Mouse (Mus musculus) large intestine, adult 2 months (tissue): ENCODE data around the gene Sh3tc1. TPM values are rescaled to one million over a fixed set of nuclear protein-coding genes. Genes with fewer than 3 reads are reported as not detected.

Experiments used
- DNase-seq: peaks from one replicate; pipeline ENCODE4 v3.0.0-alpha.2; 2012; ENCODE audit warnings: low read depth, low spot score
- WGBS: fragments of 180-500 bp; shearing (Covaris S2); methylation state at CpG from one replicate; pipeline ENCODE4 v1.1.7; 2018; 5-methylcytosine and 5-hydroxymethylcytosine counted together
- polyA plus RNA-seq: library from polyadenylated mRNA; depleted of rRNA; stranded (reverse); fragments of >200 nt; gene quantifications from 2 replicates; pipeline ENCODE4 v1.2.3, GENCODE M21; 2012; rRNA removed

The Sh3tc1 gene
- polyA plus RNA-seq, result 6.7 and 6.8 TPM in 2 replicates

DNA sequence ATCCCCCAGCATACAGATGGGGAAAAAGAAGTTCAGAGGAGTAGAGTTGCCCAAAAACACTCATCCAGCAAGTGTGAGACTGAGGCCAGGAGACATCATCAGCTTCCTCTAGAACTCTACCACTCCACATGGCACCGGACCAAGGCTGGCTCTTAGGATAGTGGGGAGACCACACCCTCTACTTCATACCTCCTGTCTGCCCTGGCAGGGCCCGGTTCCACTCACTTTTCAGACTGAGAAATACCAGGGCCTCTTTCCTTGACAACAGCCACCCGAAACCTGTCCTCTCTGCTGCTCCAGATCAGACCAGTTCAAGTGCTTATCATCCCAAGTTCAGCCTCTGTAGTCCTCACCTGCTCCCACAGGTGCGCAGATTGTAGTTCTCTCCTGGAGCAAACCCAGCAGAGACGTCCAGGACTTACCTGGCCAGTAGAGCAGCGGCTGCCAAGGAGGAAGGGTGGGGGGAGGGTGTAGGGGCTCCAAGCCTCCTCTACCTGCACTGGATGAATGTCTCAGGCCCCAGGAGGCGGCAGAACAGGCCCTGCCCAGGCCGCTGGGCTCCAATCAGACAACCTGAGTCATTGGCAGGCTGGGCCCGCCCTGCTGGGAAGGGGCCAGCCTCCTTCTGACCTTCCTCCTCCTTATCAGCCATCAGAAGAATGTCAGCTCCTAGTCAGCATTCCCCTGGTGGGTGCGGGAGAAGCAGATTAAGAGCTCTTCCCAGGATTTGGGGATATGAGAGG is at the start of gene Sh3tc1:
Sh3tc1 (minus strand) TSS at position 452 of the 743 bp plus-strand sequence.
- 23% methylated on average over 10 of the region's 10 CpGs for WGBS
- no peak for DNase-seq

DNA sequence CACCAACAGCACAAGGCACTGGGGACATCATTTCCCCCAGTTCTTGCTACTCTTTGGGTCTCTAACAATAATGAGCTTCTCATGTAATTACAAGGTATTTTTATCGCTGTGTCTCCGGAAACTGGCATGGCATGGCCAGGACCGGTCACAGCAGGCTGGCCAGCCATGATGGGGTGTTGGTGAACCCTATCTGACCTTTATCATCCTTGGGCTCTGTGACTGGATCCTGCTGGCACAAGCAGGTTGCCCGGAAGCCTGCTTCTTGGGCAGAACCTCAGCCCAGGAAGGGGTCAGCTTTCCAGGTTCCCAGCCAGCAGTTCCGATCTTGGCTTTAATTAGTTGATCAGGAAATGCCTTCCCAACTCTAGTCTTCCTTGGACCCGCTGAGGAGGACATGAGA is 48.9 kb upstream of the Sh3tc1 start:
- DNase-seq, result no peak
- WGBS, result 80% methylated on average over 6 of the region's 6 CpGs

DNA sequence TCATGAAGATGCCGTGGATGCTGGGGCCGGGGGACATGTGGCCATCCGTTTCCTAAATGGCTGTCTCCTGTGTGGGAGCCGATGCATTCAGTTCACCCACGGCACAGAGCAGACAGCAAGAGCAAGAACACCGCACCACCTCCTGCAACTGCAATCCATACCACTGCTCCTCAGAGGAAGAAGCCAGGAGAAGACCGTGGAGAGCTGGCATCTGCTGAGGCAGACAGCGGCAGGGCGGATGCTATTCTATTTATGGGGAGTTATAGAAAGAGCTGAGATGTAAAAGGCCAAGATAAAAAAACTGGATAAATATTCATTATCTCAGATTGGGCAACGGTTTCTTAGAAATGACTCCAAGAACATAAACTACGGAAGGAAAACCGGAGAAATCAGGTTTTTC is 48.1 kb upstream of the Sh3tc1 start:
- 91% methylated on average over 12 of the region's 12 CpGs for WGBS
- no peak for DNase-seq

DNA sequence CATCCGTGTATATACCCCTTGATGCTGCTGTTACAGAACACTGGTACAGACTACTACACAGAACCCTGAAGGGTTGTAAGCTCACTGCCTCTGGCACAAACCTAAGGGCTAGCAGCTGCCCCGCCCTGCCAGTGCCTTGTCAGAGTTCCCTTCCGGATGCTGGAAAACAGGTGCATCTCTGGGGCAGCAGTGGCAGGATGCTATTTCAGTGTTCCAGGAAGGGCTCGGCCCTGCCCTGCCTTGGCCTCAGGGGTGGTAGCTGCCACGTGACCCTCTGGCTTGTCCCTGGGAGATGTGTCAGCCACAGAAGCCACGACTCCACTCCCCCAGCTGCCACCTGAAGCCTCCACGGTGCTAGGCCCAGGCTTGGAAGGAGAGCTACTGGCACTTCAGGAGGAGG is 46.1 kb upstream of the Sh3tc1 start:
- whole genome bisulfite sequencing, result 20% methylated on average over 7 of the region's 7 CpGs
- no peak for DNase-seq

DNA sequence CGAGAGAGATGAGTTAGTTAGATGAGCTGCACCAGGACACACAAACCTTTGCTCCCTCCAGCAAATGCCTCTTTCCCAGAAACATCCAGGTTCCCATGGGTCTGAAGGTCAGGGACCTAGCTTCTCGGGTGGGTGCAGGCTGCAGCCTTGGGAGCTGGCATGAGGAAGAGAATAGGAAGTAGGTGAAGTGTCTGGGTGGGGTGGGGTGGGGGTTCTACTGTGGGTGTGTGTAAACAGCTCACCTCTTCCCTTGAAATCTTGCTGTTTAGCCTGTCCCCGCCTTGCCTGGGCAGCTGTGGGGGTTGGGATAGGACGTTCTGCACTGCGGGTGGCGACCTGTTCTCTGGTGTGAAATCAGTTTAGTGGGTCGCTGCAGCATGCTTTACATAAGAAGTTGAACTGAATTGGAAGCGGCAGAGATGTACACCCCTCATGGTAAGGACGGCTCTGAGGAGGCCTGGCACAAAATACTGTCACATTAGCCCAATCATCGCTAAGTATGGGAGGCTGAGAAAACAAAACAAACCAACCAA is 42.9 kb upstream of the Sh3tc1 start:
- no peak for DNase-seq

DNA sequence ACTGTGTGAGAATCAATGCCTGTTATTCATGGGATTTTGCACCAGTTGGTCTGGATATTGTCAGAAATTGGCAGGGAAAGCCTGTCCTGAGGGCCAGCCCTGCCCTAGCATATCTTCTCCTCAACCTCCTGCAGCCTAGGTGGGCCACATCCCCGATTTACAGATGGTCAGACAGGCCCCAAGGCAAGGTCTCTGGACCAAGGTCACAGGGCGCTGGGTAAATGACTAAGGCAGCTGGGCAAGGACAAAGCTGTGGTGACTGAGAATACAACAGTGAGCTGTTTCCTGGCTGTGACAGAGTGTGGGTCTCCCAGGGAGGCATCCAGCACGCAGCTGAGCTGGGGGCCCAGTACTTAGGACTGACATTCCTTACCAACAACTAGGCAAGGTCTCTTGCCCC is 41.3 kb upstream of the Sh3tc1 start:
- DNase-seq, result no peak
- 73% methylated on average over 3 of the region's 3 CpGs for WGBS

More for the DNA sequence above, 42.9 kb upstream of the Sh3tc1 start:
- WGBS, result 30% methylated on average over 10 of the region's 10 CpGs

DNA sequence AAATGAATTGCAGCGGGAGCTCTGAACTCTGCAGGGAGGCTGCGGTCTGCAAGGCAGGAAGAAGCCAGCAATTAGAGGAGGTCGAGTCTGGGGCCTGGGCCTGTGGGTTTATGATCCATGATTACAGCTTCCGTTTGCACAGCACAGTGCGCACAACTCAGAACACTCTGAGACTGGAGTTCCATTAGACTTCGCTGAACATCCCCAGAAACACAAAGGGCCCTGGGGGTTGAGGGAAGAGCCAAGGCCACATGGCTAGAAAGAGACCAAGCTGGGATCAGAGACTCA is 34.3 kb upstream of the Sh3tc1 start:
- no peak for DNase-seq
- 36% methylated on average over 6 of the region's 6 CpGs for WGBS

DNA sequence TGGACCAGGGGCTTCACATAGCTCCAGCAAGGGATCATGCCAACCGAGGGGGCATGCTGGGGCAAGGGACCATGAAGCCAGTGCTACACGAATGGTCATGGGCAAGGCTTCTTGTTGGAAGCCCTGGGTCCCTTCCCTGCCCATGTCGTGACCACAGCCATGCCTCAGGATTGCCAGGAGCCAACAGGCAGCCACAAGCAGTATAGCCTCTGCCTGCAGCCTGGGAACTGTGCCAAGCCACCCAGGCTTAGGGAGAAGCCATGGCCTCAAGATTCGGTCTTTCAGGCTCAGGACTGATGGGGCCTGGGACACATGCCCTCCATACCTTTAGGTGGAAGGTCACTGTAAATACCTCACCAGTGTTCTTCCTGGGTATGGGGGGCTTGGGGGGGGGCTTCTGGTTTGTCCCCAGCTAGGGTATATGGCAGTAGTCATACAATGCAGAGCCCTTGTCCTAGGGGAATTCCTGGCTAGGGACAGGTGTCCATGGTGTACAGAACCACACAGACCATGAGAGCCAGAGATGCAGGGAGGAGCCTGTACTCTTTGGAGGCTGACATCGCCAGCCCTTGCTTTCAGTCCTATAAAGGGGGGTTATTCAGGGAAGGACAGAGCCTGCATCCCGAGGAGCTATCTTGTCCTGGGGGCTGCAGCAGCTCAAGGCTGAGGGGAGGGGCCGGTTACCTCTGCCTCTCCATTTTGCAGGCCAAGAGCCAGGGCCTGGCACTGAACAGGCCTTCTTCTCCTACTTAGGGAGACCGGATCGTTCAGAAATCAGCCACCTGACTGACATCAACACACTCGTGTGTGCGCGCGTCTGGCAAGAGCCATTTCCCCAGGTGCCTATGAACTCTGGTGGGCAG is 33.7 kb upstream of the Sh3tc1 start:
- no peak for DNase-seq
- 62% methylated on average over 13 of the region's 13 CpGs for WGBS

DNA sequence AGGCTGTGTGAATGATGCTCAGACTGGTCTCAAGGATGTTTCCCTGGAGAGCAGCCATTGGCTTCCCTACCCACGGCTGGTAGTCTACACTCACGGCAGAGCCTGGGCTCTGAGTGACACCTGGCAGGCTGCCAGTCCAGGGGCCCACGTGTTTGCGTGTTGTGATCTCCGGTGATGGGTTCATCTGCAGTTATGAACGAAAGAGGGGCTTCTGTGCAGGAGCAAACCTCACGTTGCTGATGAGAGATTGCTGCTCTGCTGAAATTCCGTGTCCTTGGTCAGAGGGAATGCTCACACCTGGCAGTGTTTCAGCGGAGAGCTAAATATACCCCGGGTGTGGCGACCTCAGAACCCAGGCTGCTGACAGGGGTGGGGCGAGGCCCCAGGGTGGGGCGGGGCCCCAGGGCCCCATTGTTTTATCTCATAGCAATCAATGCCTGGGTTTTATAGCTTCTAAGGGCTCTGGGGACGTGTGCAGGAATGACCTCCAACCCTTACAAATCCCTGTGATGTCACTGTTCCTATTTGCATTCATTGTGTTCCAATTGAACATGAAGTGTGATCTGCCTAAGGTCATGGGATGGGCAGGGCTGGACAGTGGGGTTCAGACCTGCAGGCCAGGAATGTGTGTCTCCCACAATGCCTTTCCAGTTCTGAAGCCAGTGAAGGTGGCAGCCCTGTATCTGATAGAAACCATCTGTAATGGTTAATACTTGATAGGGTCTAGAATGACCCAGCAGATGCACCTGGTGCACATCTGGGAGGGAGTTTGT is 31.3 kb upstream of the Sh3tc1 start:
- 12% methylated on average over 14 of the region's 14 CpGs for WGBS
- peak; percentile 61 for DNase-seq

DNA sequence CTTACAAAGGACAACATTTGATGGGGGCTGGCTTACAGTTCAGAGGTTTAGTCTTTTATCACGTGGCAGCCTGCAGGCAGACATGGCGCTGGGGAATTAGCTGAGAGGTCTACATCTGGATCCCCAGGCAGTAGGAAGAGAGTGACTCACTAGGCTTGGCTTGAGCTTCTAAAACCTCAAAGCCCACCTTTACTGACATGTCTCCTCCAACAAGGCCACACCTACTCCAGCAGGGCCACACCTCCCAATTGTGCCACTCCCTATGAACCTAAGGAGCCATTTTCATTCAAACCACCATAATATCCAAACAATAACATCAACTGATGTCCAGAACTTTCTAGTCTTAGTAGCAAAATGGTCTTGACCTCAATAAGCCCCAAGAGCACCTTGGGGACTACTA is 30.5 kb upstream of the Sh3tc1 start:
- DNase-seq, result no peak
- WGBS, result 100% methylated on average over 2 of the region's 2 CpGs

DNA sequence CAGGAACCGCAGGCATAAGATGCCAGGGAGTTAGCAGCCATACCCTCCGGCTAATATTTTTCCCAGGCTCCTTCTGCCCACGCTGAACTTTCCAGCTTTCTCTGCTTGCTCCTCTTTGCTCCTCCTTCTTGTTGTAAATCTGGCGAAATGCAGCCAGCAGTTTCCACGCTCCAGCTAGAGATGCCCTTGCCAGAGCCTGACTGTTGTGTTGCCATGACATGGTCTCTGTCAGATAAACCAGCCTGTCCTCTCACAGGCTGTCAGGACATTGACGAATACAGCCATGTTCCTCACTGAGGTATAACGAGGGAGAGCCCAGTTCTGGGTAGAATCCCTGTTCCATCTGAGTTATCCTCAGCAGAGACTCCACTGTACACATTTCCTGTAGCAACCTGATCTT is 29.2 kb upstream of the Sh3tc1 start:
- DNase-seq, result no peak
- WGBS, result 85% methylated on average over 7 of the region's 7 CpGs

DNA sequence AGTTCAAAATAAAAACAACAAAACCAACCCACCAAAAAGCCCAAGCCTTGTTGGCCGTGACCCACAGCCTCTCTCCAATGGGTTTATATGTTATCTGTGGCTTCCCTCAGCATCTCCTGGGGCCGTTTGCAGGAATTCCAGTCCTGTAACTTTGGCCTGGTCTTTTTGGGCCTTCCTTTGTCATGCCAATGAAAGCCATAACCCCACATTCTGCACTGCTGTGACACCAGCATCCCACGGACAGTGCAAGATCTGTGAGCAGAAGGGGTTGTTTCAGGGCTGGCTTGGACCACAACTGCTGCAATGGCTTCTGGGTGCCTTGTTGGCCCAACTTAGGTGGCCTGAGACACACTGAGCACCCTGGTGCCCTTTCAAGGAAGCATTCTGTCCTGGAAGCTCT is 28.7 kb upstream of the Sh3tc1 start:
- 85% methylated on average over 3 of the region's 3 CpGs for WGBS
- no peak for DNase-seq

DNA sequence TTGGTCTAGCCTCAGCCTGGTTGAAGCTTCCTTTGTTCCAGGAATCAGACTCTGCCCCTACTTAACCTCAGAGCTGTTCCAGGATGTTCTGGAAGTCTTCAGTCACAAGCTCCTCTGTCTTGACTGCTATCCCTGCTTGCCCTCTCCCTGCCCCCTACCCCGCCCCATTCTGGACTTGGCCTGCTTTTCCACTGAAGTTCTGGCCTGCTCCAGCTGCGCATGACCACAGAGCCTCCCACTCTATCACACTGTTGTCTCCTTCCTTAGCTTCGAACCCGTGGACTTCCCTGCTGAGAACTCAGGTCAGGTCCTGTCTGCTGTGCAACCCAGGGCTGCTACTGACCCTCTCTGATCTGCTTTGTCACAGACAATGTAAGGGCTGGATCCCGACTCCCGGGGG is 26.1 kb upstream of the Sh3tc1 start:
- WGBS, result 72% methylated on average over 6 of the region's 6 CpGs
- no peak for DNase-seq

DNA sequence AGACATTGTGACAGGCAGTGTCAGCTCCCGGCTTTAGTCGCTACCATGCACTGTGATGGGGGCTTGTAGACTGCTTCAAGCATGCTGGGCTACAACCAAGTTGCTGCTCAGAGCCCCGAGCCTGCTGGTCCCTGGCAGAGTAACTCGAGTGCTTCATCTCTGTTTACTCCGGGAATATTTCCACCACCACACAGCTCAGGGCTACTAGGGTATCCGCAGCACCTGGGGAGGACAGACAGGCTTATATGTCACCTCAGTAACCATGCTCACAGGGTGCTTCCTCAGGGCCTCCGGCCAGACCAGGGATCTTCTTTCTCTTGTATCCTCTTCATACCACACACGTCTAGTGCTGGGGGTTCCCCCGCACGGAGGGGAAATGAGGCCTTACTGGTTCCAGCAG is 23.1 kb upstream of the Sh3tc1 start:
- WGBS, result 74% methylated on average over 10 of the region's 10 CpGs
- DNase-seq, result no peak

DNA sequence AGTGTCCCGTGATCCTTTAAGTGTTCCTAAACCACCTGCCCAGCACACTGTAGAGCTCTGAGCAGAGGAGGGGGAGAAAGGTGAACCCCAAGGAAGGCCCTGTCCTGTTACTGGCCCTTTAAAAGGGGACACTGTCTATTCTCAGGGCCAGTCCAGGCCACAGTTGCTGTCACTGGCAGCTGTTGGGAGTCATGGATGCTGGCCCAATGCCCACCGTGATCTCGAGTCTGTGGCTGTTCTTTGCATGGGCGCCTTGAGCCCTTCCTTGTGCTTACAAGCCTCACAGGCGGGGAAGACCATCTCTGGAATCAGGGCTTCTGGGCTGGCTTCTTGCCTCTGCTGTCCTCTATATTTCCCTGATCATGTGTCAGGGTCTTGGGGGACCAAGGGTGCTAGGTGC is 22.6 kb upstream of the Sh3tc1 start:
- WGBS, result 49% methylated on average over 5 of the region's 5 CpGs
- DNase-seq, result no peak

DNA sequence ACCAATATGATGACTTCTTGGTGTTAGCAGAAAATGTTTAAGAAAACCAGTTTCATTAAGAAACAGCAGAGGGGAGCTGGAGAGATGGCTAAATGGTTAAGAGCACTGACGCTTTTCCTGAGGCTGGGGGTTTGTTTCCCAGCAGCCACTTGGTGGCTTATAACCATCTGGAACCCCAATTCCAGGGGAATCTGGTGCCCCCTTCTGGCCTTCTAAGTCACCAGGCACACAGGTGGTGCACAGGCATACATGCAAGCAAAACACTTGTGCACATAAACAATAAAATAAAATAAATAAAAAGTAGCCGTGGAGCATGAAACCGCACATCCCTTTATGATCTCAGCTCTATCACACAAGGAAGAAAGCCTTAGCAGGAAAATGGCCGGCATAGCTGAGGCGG is 21.5 kb upstream of the Sh3tc1 start:
- no peak for DNase-seq
- WGBS, result 55% methylated on average over 5 of the region's 5 CpGs

DNA sequence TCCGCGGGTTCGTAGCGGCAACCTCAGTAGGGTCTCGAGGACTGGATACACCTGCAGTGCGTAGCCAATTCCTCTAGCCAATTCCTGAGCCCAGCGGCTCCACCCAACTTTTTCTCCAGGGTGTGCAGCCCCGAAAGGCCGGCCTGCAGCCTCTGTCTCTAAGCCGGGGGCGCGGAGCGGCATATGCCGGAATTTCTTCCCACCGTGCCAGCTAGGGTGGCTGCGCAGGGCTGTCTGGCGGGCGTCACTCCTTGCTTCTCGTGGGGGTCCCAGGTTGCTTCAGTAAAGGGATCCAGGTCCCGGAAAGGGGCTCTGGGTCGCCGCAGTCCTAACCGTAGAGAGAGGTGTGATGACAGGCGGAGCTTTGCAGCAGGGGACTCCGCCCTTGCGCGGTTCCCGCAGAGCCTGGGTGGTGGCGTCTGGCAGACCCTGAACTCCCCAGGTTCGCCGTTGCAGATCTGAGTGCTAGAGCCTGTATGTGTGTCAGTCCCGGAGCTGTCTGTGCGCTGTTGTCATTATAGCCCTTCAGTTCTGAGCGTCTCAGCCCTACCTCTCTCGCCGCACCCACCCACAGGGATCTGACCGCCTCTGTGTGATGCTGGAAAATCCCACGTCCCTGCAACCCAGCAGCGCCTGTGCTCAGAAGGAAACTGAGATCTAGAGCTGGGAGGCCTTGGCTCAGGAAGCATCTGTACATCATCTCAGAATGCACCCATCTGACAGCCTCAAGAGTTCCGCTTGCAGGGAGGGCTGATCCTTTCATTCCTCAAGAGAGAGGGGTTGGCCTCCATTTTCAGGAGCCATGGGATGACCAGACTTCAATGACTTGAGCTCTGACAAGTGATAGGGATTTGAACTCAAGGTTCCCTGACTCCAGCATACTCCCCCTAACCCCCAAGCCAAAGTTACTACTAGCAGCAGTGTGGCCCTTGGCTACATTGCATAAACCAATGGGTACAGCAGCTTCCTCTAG is 18.6 kb upstream of the Sh3tc1 start:
- 3% methylated on average over 40 of the region's 40 CpGs for WGBS
- DNase-seq, result no peak

DNA sequence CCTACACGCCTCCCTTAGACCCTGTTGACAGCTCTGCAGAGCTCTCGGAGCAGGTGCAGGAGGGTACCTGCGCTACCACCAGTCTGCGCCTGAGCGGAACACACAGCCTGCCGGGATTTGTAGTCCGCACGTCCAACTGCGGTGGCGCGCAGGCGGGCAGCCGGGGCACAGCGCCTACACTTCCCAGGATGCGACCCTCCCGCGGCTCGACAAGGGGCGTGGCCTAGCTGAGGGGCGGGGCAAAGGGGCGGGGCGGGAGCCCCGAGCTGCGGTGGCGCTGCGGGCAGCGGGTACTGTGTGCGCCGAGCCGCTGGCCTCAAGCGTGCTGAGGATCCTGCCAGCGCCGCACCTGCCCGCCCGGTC is 17.8 kb upstream of the Sh3tc1 start, which contains the start of gene Ablim2:
Ablim2 (plus strand) TSS at position 242 of the 363 bp plus-strand sequence.
- DNase-seq, result peak; percentile 79
- WGBS, result under 1% methylated on average over 35 of the region's 35 CpGs

DNA sequence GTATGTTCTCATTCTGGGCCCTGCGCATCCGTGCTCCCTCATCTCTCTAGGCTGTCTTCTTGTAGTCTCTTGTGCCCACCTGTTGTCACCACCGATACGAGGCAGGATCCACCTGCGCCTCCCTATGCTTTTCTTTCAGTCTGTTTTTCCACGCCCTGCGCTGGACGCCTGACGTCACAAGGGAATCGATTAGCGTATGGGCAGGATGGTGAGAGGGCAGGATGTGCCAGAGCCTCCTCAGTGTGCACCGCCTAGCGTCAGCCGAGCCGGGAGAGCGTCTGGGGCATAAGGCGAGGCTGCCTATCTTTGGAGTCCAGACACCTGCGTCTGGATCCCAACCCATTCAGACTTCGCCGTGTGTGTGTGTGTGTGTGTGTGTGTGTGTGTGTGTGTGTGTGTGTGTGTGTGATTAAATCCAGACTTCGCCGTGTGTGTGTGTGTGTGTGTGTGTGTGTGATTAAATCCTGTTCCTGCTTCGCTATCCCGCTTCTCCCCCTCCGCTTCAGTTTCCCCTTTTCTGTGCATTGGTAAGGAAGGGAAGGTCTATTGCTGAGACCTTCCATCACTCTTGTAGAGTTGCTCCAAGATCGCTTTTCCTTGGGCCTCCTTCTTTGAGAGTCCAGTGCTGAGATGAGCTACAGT is 17.3 kb upstream of the Sh3tc1 start:
- peak; percentile 61 for DNase-seq
- WGBS, result 6% methylated on average over 26 of the region's 26 CpGs
